Mouse (Mus musculus): ENCODE data around the gene Tepsin.

Tepsin gene

GRCm38 (mm10) chr11:120098588-120099511, at the start of gene Tepsin, which contains the start of gene Ndufaf8:
Gene Tepsin (minus strand): TSS chr11:120098731.
Gene Ndufaf8 (plus strand): TSS chr11:120098928.
- DNase-seq: peak; percentile 98

- DNase-seq: no peak
Measured at GRCm38 (mm10) chr11:120143708-120144497, 45.4 kb upstream of the Tepsin start.

GRCm38 (mm10) chr11:120142601-120143051, 44.1 kb upstream of the Tepsin start:
- peak; percentile 43 for DNase-seq

GRCm38 (mm10) chr11:120140255-120140654, 41.7 kb upstream of the Tepsin start:
- no peak for DNase-seq

DNA sequence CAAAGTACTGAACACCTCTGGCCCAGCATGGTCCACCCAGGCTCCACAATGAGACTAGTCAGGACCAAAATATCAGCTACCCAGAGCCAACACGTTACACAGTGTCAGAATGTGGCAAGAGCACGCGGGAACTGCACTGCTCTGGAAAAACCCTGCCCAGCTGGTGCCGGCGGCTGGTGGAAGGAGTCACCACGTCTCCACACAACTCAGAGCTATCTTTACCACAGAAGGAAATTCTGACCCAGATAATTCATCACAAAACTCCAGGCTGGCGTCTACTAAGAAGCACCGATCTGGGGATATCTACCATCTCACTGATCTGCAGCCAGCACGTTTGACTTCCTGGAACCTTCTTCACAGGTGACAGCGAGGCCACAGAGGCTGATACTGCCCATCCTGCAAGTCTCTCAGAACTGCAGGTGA, 40.8 kb upstream of the Tepsin start:
- no peak for DNase-seq

DNA sequence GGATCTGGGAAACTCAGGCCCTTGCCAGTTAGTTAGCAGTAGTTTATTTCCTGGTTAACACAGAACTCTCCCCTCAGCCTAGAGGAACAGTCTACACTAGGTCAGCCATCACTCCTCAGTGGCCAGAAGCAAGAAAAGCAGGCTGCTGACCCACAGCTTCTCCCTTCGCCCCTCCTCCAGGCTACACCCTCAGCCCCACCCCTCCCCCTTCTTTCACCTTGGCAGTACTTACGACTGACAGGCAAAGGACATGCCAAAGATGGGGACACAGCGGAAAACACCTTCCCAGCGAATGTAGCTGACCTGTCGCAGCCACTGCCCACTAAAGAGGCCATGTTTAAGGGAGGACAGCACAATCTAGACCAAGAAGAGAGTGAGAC, 39.1 kb upstream of the Tepsin start:
- DNase-seq: no peak

DNA sequence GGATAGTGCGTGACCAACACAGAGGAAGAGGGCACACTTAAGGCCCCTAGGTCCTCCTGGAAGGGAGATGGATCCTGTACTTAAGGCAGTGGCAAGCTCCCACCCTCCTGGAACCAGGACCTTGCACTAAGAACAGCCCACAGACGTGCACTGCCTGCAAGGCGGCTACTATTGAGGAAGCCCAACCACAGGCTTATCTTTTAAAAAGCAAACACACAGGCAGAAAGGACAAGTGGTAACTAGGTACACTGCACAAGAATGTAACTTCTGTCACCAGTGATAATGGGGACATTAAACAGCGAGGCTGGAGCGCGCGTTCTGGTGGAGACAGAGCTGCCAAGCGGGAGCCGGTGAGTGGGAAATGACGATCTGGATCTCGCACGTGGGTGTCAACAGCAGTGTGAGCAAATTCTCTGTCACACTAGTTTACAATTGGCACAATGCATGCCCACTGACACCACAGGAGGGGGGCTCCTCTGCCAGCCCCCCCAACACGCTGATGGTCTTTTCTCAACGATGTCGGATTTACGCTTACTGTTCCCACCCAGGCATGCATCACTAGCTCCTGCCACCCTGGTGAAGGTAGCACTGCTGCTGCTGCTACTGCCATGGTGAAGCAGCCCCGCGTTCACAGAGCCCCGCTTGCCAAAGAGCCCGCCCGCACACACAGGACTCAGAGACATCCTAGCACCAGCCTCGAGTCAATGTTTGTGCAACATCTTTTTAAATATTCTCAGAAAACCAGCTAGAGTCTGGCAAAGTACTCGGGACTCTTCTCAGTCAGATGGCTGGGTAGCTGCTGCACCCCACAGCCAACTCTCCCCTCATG, 38.5 kb upstream of the Tepsin start:
- DNase-seq: no peak

DNA sequence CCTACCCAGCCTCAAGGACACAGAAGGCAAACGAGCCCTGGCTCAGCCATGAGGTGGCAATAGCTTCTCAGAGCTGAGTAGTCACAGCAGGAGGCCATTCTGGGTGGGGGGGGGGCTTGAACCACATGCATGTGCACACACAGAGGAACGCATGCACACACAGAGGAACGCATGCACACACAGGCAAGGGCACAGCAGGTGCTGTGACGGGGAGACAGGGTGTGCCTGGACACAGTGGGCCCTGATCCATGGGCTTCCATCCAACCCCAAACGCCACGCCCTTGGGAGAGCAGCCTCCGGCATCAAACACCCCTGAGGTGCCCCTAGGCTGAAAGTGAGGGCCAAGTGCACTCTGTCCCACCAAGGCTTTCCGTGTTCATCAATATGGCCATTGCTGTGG, 37.7 kb upstream of the Tepsin start:
- DNase-seq: no peak

- DNase-seq: no peak
Measured at GRCm38 (mm10) chr11:120134847-120135530, 36.5 kb upstream of the Tepsin start.

GRCm38 (mm10) chr11:120134148-120134547, 35.6 kb upstream of the Tepsin start:
- DNase-seq: no peak

DNA sequence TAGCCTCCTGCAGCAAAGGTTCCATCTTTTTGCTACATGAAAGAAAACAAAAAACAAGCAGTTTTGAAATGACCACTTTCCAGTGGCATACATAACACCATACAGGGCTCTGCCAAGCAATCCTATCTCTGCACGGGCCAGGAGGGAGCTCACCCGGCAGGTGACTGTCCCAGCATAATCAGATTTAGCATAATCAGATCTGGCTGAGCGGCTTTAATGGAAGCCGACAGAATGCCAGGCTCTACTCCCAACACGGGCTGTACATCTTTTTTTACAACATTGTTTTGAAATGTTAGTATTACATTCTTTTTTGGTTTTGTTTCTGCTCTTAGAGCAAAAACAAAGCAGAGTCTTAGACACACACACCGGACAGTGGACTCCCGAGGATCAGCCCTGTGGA, 30.8 kb upstream of the Tepsin start:
- DNase-seq: no peak

DNA sequence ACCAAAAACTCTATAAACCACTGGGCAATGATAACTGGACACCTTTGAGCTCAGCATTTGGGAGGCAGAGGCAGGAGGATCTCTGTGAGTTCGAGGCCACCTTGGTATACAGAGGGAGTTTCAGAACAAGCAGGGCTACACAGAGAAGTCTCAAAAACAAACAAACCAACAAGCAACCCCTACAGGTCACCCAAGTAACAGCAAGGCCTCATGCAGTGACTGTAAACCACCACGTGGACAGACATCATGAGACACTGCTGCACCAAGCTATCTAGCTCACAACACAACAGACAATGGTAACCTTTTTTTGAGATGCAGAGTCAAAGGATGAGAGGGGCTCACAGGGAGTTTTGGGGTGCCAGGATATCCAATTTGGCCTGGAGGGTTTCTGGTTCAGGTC, 28.3 kb upstream of the Tepsin start:
- no peak for DNase-seq

DNA sequence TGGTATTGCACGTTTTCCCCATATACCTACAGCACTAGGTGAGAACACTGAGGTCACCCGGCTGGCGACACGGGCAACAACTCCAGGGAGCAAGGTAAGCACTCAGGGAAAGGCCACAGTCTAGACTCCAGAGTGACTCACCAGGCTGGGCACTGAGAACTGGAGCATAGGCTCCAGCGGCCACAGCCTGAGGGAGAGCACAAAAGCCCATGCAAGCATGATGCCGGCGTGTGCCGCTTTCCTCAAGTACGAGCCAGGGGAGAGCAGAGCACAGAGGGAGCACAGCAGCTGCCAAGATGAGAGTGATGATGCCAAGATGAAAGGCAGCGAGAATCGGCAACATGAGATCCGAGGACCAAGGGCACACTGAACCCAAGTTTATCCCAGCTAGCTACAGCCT, 23.6 kb upstream of the Tepsin start:
- no peak for DNase-seq

- DNase-seq: peak; percentile 43
Measured at GRCm38 (mm10) chr11:120120642-120121420, 22.3 kb upstream of the Tepsin start.

DNA sequence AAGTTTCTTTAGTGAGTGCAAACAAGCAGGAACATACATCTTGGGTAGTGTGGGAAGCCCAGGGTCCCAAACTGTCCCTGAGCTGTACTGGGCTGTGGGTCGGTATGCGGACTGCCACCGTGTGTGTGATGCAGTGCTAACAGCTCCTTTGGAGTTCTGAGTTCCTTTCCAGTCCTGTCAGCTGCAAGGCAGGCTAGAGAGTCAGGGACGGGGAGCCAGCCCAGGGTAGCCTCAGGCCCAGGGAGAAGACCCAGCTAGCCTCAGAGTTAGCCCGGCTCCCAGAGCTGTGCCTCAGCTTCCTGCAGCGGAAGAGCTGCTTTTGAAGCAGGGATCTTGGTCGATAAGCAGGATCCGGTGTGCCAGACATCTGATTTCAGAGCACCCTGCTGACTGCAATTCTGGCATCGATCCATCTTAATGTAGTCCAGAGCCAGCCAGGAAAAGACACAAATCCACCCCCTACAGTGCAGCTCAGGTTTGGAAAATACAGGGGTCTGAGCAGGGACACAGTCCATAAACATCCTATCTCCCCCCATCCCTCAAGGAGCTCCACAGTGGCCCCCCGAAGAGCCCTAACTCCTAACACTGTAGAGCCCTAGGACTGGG, 21.5 kb upstream of the Tepsin start:
- no peak for DNase-seq

- DNase-seq: no peak
Measured at GRCm38 (mm10) chr11:120119108-120119507, 20.6 kb upstream of the Tepsin start.

GRCm38 (mm10) chr11:120117626-120118025, 19.1 kb upstream of the Tepsin start:
- DNase-seq: no peak

GRCm38 (mm10) chr11:120114488-120115215, 16.1 kb upstream of the Tepsin start:
- DNase-seq: no peak

DNA sequence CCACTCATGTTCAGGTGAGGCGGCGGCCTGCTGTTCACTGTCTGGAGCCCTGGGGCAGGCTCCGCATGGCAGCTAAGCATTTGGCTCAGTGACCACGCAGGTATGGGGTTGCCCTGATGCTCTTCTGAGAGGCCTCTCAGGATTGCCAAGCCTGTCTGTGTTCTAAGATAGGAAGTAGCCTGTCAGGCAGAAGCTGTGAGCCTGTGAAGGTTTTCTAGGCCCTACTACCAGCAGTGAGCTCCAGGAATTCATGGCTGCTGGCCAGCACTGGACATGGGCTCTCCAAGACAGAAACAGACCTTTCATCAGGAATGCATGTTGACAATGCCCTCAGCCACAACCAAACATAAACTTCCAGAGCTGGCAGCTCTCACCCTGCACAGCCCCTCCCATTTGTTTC, 13.6 kb upstream of the Tepsin start:
- no peak for DNase-seq

GRCm38 (mm10) chr11:120111033-120111432, 12.5 kb upstream of the Tepsin start:
- peak; percentile 62 for DNase-seq
